Mouse (Mus musculus) mouse trophoblast stem cell (cell line): ENCODE measurements around the gene Kat7.

Experiments used
- in situ Hi-C, 2 experiments: fragments of 300-500 bp; cut with MseI, MboI; formaldehyde crosslinking; loops; 2 replicates in 1 of 2; 3 replicates in 1 of 2; pipeline ENCODE4 v1.15.1; 2025

Gene Kat7

GRCm38 (mm10) chr11:95231688-95232328 lies 78.2 kb downstream of the Kat7 start:
- in situ Hi-C loops = no loop called here

GRCm38 (mm10) chr11:95227467-95227866 lies 82.6 kb downstream of the Kat7 start:
- in situ Hi-C loops = no loop called here

- in situ Hi-C loops = no loop called here
Measured at GRCm38 (mm10) chr11:95225448-95225847, 84.6 kb downstream of the Kat7 start.
